Mouse (Mus musculus) left cerebral cortex, postnatal 4 days (tissue): Measurements from ENCODE around the gene Elp4. TPM values are rescaled to one million over a fixed set of nuclear protein-coding genes. Genes with fewer than 3 reads are reported as not detected.

Experiments
- DNase-seq: peaks from one replicate; pipeline ENCODE4 v3.0.0-alpha.2; 2022
- intact Hi-C: fragments of 180-260 bp; cut with DNase I; formaldehyde crosslinking; loops from one replicate; pipeline ENCODE4 v1.15.1; 2025
- total RNA-seq, 2 experiments: library from RNA; stranded (reverse); gene quantifications; 2 replicates each; pipeline ENCODE4 v1.2.3; 2021

The Elp4 gene
- total RNA-seq, 2 experiments from 2014 or later, result 24.0 to 30.5 TPM

- intact Hi-C loops, result no loop called here
- DNase-seq, result no peak
Observed at GRCm38 (mm10) chr2:105749111-105749510, 155.3 kb downstream of the Elp4 start.

- intact Hi-C loops, result no loop called here
- peak; percentile 7 for DNase-seq
Observed at GRCm38 (mm10) chr2:105746896-105747295, 157.5 kb downstream of the Elp4 start.

DNA sequence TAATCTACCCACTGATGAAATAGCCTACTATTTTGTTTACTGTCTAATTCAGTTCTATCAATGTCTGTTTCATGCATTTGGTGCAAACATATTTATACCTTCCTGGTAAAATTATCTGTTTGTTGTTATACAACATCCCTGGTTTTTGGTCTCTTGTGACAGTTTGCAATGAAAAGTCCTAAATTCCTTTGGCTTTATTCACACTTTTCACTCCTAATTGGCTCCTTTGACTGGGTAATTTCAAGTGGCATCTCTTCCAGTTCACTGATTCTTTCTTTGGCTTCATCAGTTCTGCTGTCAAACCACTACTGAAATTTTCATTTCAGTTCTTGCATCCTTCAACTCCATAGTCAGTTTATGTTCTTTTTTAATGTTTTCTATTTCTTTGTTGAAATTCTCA is 168.2 kb downstream of the Elp4 start:
- DNase-seq, result no peak
- intact Hi-C loops, result no loop called here

- no peak for DNase-seq
- intact Hi-C loops, result no loop called here
Observed at GRCm38 (mm10) chr2:105730704-105731103, 173.7 kb downstream of the Elp4 start.

GRCm38 (mm10) chr2:105726657-105727056 is 177.7 kb downstream of the Elp4 start:
- intact Hi-C loops, result no loop called here

DNA sequence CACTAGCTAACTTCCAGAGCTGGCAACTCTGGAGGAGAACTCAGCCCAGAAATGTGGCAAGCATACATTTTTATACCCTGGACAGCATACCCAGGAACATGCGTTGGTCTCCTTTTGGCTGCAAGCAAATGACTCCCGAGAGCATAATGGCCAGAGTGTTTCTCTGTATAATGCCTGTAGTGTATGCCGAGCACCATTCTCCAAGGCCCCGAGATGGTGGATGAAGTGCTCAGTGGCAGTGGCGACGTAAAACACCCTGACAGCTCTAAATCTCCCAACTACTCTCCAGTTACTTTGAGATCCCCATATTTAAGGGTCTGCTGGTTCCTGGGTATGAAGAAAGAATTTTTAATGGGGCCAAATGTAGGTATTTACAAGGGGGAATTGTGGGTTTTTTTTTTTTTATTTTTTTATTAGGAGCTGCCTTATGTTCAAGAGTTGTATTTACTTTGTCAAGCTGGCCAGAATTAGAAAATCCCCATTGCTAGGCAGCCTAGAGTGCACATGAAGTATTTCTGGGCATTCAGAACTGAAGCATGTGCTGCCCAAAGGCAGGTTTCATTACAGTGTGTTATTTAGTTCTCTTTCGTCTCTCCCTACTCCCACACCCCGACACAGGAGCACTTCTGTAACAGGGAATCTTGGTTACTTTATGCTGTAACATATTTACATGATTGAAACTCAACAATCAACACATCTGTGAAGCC is 188.8 kb downstream of the Elp4 start:
- intact Hi-C loops, result no loop called here

More at GRCm38 (mm10) chr2:105726657-105727056, 177.7 kb downstream of the Elp4 start:
- DNase-seq, result no peak

DNA sequence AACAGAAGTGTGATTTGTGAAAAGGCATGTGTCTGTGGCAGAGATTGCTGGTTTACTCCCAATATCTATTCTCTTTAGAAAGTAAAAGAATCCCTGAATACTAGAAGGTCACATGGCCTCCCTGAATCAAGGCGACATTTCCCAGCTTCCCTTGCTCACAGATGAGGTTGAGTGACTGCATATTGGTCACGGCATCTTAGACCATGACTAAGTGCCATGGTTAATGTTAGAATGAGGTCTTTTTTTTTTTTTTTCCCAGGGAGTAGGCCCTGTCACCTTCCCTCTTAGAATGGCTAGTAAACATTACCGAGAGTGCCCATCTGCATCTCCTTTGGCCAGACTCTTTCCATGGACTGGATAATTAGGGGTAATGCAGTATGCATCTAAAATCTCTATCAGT is 193.9 kb downstream of the Elp4 start:
- intact Hi-C loops, result no loop called here
- no peak for DNase-seq

More for the DNA sequence above, 188.8 kb downstream of the Elp4 start:
- DNase-seq, result no peak

DNA sequence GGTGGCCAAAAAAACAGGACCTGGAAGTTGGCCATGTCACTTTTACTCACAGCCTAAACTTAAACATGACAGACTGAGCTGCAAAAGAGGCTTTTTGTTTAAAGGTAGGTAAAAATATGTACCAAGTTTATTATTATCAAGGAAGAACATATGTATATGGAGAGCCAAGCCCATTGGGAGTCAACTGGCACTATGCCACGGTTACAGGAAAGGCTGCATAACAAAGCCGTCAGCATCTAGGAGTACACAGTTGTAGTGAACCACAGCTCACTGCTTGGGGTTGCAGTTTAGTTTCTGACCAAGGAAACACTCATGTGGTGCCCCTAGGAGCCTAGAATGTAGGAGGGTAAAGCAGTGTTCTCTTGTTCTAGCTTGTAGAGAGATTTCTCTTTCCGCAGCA is 195.2 kb downstream of the Elp4 start:
- intact Hi-C loops, result no loop called here
- DNase-seq, result peak; percentile 73

DNA sequence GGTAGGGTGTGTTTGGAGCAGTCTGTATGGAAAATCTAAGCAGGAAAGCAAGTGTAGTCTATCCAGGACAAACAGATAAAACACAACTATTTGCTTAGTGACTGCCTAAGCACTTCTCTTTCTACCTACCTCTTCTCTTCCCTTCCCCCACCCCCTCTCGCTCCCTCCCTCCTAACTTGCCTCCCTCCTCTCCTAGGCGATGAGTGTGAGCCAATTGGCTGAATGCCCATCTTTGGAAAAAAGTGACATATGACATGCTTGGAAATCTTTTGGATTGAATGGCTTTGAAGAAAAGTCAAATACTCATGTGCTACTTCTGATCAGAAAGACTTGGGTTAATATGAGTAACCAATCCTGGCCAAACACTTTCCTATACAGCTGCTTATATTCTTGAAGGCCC is 199.0 kb downstream of the Elp4 start:
- intact Hi-C loops, result no loop called here
- no peak for DNase-seq

- peak; percentile 69 for DNase-seq
- intact Hi-C loops, result no loop called here
Observed at GRCm38 (mm10) chr2:105702586-105702985, 201.8 kb downstream of the Elp4 start.

- intact Hi-C loops, result no loop called here
- no peak for DNase-seq
Observed at GRCm38 (mm10) chr2:105701781-105702180, 202.6 kb downstream of the Elp4 start.

- DNase-seq, result no peak
- intact Hi-C loops, result no loop called here
Observed at GRCm38 (mm10) chr2:105698631-105699030, 205.7 kb downstream of the Elp4 start.

- no peak for DNase-seq
- intact Hi-C loops, result no loop called here
Observed at GRCm38 (mm10) chr2:105697741-105698140, 206.6 kb downstream of the Elp4 start.

- no peak for DNase-seq
- intact Hi-C loops, result no loop called here
Observed at GRCm38 (mm10) chr2:105691296-105691695, 213.1 kb downstream of the Elp4 start.

- peak; percentile 67 for DNase-seq
- intact Hi-C loops, result loop anchor here (10.0 kb wide), 3 partner anchors 115 to 505 kb away; no protein-coding TSS in a partner anchor
Observed at GRCm38 (mm10) chr2:105689771-105690639, 214.4 kb downstream of the Elp4 start.

DNA sequence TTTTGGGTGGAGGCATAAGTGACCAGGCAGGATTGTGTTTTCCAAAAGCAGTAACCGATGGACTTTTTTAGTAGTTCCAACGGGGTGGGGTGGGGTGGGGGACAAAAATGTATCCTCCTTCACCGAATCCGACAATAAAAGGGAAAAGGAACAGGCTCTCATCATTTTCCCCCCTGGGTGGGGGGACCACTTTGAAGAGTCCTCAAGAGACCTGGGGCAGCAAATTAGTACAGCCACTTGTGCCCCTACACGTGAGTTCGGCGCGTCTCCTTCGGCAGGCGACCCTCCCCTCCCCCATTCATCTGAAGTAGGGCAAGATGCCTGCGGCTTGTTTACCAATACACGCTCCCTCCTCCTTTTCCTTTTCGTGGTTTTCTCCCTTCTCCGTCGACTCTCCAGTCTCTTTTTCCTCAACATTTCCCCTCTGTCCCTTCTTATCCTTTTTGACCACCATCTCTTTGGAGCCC is 215.0 kb downstream of the Elp4 start:
- intact Hi-C loops, result loop anchor here (10.0 kb wide), 3 partner anchors 115 to 505 kb away; no protein-coding TSS in a partner anchor
- peak; percentile 59 for DNase-seq

DNA sequence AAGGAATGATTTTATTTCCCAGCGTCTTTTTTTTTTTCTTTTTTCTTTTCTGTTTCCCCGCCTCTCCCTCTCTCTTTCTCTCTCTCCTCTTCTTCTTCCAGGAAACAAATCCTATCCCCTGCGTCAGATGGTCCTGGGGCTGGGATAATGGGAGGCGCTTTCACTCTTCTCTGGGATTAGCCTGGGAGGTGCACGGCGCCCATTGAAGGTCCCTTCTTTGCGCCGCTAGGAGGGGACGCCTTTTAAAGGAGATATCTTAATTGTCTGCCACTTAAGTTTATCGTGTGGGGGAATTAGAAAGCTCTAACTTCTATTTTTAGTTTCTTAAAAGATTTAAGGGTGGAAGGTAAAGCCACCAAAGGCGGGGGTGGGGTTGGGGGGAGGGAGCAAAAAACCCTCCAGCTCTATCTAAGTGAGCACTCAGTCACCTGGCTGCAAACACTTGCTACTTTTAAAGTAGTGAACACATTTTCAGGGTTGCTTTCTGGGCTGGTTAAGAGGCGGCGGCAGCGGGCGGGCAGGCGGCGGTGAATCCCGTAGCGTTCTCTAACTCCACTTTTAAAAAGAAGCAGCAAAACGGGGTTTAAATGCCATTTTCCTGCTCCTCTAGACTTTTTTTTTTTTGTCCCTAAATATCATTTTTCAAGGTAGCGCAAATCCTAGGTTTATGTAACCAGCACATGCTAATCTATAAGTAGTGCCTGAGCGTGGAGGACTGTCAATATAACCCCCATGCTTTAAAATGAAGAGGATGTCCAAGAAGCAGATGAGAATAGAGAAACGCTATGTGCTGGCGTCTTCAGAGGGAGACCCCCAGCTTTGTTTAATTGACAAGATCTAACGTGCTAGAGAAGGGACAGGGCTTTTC is 215.7 kb downstream of the Elp4 start:
- no peak for DNase-seq
- intact Hi-C loops, result loop anchor here (10.0 kb wide), 3 partner anchors 116 to 506 kb away; no protein-coding TSS in a partner anchor

GRCm38 (mm10) chr2:105688011-105688410 is 216.4 kb downstream of the Elp4 start:
- intact Hi-C loops, result loop anchor here (10.0 kb wide), 3 partner anchors 117 to 507 kb away; no protein-coding TSS in a partner anchor
- DNase-seq, result no peak

DNA sequence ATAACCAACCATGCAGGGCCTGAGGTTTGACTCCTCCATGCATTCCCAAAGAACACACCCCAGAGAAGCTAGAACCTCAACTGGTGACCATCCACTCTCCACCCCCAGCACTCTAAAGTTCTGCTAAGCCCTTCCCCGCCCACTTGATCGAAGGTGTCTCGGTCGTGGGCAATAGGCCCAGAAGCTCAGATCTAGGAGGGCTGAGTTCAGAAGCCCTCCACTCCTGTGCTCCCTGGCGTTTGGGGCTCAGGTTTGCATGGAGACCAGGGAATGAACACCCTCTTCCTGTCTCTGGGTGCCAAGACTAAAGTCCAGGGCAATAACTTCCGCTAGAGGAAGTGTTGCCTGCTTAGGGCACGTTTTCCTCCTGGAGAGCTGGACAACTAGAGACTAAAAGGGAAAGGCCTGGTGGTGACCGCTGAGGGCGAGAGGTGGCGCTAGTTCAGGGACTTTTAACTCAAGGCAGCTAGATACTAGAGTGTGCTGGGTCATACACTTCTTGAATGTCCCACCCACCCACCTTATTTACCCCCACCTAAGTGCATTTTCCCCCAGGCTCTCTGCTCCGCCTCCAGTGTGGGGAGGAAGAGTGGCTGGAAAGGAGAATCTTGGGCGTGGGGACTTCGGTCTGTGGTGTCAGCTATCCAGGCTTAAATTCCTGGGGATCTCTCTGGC is 216.9 kb downstream of the Elp4 start:
- intact Hi-C loops, result loop anchor here (10.0 kb wide), 3 partner anchors 117 to 507 kb away; no protein-coding TSS in a partner anchor
- peak; percentile 81 for DNase-seq
